Mouse (Mus musculus) stomach, postnatal 0 days (tissue): ENCODE results near the gene Ganab.

Experiments
- CTCF ChIP-seq: IDR thresholded peaks from 2 replicates; pipeline ENCODE4 v1.5.1; 2016; ENCODE audit warnings: antibody characterized with exemption, low read depth, mild to moderate bottlenecking, moderate library complexity
- EP300 ChIP-seq: optimal IDR thresholded peaks from 2 replicates; pipeline ENCODE3; 2016; ENCODE audit warnings: antibody characterized with exemption

- no peak for TF ChIP-seq CTCF
- no peak for TF ChIP-seq EP300
These were observed 32.2 kb downstream of the Ganab start for GRCm38 (mm10) chr19:8930117-8930516.
